Mouse (Mus musculus): Measurements from ENCODE around the gene Kcnip1.

- TF ChIP-seq CTCF (IDR thresholded peaks at IDR 0.05; ENCODE audit: low read depth) (no peak), EP300 (IDR thresholded peaks at IDR 0.05; ENCODE audit: low read depth) (no peak)
Observed at GRCm38 (mm10) chr11:33980146-33980545, 12.8 kb downstream of the Kcnip1 start.
